Mouse (Mus musculus) lung, embryonic 16.5 days (tissue): ENCODE data around the gene Lrig1. TPM values are rescaled to one million over a fixed set of nuclear protein-coding genes. Genes with fewer than 3 reads are reported as not detected.
A peak's percentile ranks its signal among the peaks of the same experiment; 100 is the strongest.

ENCODE experiments used
- ATAC-seq: fragments of 200-750 bp; cut with Nextera tagmentation; 2 replicates; pipeline ENCODE4 v1.8.0; 2017; ENCODE audit warnings: low read depth, mild to moderate bottlenecking, moderate library complexity
- H3K27ac ChIP-seq: fragments of 300-500 bp; sonication (generic); 2 replicates; pipeline ENCODE4 v1.5.1; 2014; ENCODE audit warnings: mild to moderate bottlenecking, control low read depth, low read length
- H3K27me3 ChIP-seq: fragments of 300-500 bp; sonication (generic); 2 replicates; pipeline ENCODE4 v1.6.1; 2014; ENCODE audit warnings: low read depth, low read length, mixed read lengths; ENCODE audit not compliant: control insufficient read depth, insufficient read depth
- H3K36me3 ChIP-seq: fragments of 300-500 bp; sonication (generic); 2 replicates; pipeline ENCODE4 v1.6.1; 2014; ENCODE audit warnings: low read length; ENCODE audit not compliant: control insufficient read depth, insufficient read depth
- H3K4me1 ChIP-seq: fragments of 300-500 bp; sonication (generic); replicated peaks from 2 replicates; pipeline ENCODE4 v1.6.1; 2014; ENCODE audit warnings: low read length, mixed read lengths; ENCODE audit not compliant: control insufficient read depth, insufficient read depth
- H3K4me2 ChIP-seq: fragments of 300-500 bp; sonication (generic); 2 replicates; pipeline ENCODE4 v1.6.1; 2014; ENCODE audit warnings: low read depth, low read length, control low read depth
- H3K4me3 ChIP-seq: fragments of 300-500 bp; sonication (generic); 2 replicates; pipeline ENCODE4 v1.5.1; 2014; ENCODE audit warnings: mild to moderate bottlenecking, low read length, control low read depth
- H3K9ac ChIP-seq: fragments of 300-500 bp; sonication (generic); 2 replicates; pipeline ENCODE4 v1.6.1; 2014; ENCODE audit warnings: low read length, control low read depth
- H3K9me3 ChIP-seq: fragments of 300-500 bp; sonication (generic); 2 replicates; pipeline ENCODE4 v1.6.1; 2016; ENCODE audit warnings: low read length; ENCODE audit not compliant: control insufficient read depth
- WGBS: fragments of 180-500 bp; shearing (Covaris S2); extraction: QIAGEN DNeasy Blood & Tissue Kit; methylation state at CpG from one replicate; pipeline ENCODE4 v1.1.7; 2014; 5-methylcytosine and 5-hydroxymethylcytosine counted together
- polyA plus RNA-seq: library from polyadenylated mRNA; unstranded; fragments of >200 nt; fragmentation: Nextera tagmentation; extraction: Ambion mirVana; gene quantifications from 2 replicates; pipeline ENCODE4 v1.2.1, GENCODE M21; 2015

The Lrig1 gene
- polyA plus RNA-seq, 1 experiment from 2014 or later, result 7.7 TPM

DNA sequence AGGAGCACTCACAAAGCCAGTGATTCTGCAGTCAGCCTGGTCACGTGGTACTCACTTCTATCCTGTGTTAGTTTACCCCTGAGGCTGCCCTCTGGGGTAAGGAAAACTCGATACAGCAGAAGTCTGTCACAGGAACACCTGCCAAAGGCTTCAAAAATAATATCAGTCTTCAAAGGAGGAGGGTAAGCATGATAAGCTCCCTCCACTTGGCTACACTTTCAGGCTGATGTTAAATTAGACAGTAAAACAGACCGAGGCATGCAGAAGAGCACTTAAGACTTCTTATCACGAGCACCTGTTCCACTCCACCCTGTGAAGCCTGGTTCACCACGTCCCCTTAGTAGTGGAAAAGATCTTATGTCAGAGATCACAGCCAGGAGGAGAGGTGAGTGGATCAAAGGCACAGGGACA, 62.9 kb downstream of the Lrig1 start:
- Histone ChIP-seq H3K27me3 (no peaks in the 10 kb centered on the region), H3K4me2 (no peak overlapping the region), H3K9ac (no peak overlapping the region), H3K36me3 (no peaks in the 10 kb centered on the region), H3K27ac (no peak overlapping the region), H3K9me3 (no peaks in the 10 kb centered on the region), H3K4me3 (no peak overlapping the region), H3K4me1 (peaks cover 24% of the 10 kb centered on the region)
- ATAC-seq, result peak; percentile 78
- WGBS, result 36% methylated on average over 5 of the region's 5 CpGs

GRCm38 (mm10) chr6:94635343-94635742, 64.6 kb downstream of the Lrig1 start:
- Histone ChIP-seq H3K27me3 (no peaks in the 10 kb centered on the region), H3K36me3 (no peaks in the 10 kb centered on the region), H3K4me3 (no peak overlapping the region), H3K9ac (no peak overlapping the region), H3K4me1 (peaks cover 32% of the 10 kb centered on the region), H3K4me2 (no peak overlapping the region), H3K9me3 (no peaks in the 10 kb centered on the region), H3K27ac (no peak overlapping the region)
- no peak for ATAC-seq
- 38% methylated on average over 1 of the region's 1 CpGs for WGBS

DNA sequence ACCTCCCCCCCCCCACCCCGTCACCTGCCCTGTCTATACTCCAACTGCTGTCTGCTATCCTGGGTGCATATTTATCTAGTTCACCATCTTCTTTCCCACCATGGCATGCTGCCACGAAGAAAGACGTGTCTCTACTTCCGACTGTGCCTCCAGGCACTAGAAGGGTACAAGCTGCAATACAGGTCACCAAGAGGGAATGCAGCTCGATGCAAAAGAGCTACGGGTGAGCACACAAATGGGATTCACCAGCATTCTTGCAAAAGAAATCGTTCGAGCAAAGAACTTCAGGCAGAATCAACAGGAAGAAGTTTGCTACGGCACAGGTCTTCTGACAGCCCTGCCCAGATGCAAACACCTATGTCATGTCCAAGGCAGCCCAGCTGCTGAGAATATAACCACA, 65.2 kb downstream of the Lrig1 start:
- Histone ChIP-seq H3K4me3 (no peak overlapping the region), H3K4me2 (no peak overlapping the region), H3K36me3 (no peaks in the 10 kb centered on the region), H3K27me3 (no peaks in the 10 kb centered on the region), H3K9me3 (no peaks in the 10 kb centered on the region), H3K4me1 (peaks cover 32% of the 10 kb centered on the region), H3K27ac (no peak overlapping the region), H3K9ac (no peak overlapping the region)
- ATAC-seq, result no peak
- WGBS, result 65% methylated on average over 9 of the region's 9 CpGs

GRCm38 (mm10) chr6:94634274-94634673, 65.7 kb downstream of the Lrig1 start:
- no peak overlapping the region for H3K9ac ChIP-seq
- no peaks in the 10 kb centered on the region for H3K9me3 ChIP-seq
- no peaks in the 10 kb centered on the region for H3K27me3 ChIP-seq
- no peak overlapping the region for H3K4me2 ChIP-seq
- no peak overlapping the region for H3K4me3 ChIP-seq
- H3K36me3 ChIP-seq, result no peaks in the 10 kb centered on the region
- 83% methylated on average over 4 of the region's 4 CpGs for WGBS
- peaks cover 32% of the 10 kb centered on the region for H3K4me1 ChIP-seq
- ATAC-seq, result no peak
- no peak overlapping the region for H3K27ac ChIP-seq

DNA sequence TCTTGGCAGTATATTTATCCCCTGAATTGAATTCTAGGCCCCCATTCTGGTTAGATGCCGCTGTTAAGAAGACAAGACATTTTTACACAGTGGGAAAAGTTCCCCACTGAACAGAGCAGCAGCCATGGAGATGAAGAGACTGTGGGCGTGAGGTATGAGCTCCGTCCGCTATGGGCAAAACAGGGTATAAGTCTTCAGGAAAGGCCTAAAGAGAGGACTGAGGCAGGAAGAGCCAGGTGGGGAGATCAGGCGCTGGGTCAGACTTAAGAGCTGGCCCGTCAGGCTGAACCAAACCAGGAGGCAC, 68.2 kb downstream of the Lrig1 start:
- Histone ChIP-seq H3K36me3 (no peaks in the 10 kb centered on the region), H3K27ac (peak overlapping the region; percentile 73), H3K4me3 (no peak overlapping the region), H3K4me2 (no peak overlapping the region), H3K9ac (no peak overlapping the region), H3K9me3 (no peaks in the 10 kb centered on the region), H3K4me1 (peaks cover 18% of the 10 kb centered on the region), H3K27me3 (no peaks in the 10 kb centered on the region)
- WGBS, result 86% methylated on average over 6 of the region's 6 CpGs
- ATAC-seq, result no peak

DNA sequence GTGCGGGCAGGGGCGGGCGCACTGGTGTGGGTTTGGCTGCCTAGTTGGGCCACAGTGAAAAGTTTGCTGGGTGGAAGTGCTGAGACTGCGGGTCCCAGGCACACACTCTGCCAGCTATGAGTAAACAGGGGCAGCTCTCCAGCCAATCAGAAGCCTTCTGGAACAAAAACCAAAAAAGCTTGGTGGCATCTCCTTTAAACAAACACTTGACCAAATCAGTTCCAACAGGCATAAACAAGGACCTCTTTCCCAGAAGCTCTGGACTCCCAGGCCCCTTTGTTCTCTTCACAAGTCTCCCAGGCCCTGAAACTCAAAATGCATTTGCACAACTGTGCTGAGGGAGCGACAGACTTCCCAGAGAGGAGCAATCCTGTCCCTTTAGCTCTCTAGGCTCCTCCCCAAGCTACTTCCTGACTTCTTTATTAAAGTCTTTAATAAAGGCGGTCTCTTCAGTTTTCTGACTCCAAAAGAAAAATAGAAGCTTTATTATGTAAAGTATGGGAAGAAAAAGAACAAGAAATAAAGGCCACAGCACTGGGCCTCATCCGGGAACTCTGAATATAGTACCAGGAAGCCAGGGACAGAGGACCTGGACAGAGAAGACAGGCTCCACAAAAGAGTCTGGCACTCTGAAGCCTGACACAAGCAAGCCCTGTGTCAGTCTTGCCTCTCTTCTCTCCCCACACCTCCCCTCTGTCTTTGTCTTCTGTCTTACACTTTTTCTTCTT, 68.7 kb downstream of the Lrig1 start:
- WGBS, result 63% methylated on average over 7 of the region's 7 CpGs
- no peaks in the 10 kb centered on the region for H3K9me3 ChIP-seq
- no peak overlapping the region for H3K4me3 ChIP-seq
- H3K27ac ChIP-seq, result peak overlapping the region; percentile 73
- no peaks in the 10 kb centered on the region; the same call in 1 of the 2 replicates for H3K36me3 ChIP-seq
- ATAC-seq, result peak; percentile 77
- H3K9ac ChIP-seq, result no peak overlapping the region
- H3K4me2 ChIP-seq, result no peak overlapping the region
- no peaks in the 10 kb centered on the region for H3K27me3 ChIP-seq
- peaks cover 16% of the 10 kb centered on the region for H3K4me1 ChIP-seq

DNA sequence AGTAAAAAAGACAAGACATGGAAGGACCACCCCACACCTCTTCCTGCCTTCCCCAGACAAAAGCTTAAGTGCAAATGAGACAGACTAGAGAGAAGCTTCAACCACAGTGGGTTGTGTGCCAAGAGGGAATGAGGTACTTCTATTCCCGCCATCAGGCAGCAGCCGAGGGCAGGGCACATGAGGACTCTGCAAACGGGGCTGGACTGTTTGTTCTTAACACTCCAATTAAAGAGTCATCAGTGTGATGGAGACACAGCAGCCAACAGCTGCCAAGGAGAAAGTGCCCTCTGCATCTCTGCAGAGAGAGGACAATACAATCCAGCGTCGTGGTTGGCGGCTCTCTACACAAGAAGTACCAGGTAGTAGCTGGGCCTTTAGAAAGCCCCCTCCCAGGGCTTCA, 71.2 kb downstream of the Lrig1 start:
- Histone ChIP-seq H3K4me1 (peaks cover 9% of the 10 kb centered on the region; the same call in 1 of the 2 replicates), H3K27me3 (no peaks in the 10 kb centered on the region), H3K4me2 (no peak overlapping the region), H3K27ac (no peak overlapping the region), H3K36me3 (peaks cover 4% of the 10 kb centered on the region; the same call in 1 of the 2 replicates), H3K9me3 (no peaks in the 10 kb centered on the region), H3K4me3 (no peak overlapping the region), H3K9ac (no peak overlapping the region)
- 49% methylated on average over 6 of the region's 6 CpGs for WGBS
- ATAC-seq, result no peak

GRCm38 (mm10) chr6:94627714-94628595, 72.0 kb downstream of the Lrig1 start:
- Histone ChIP-seq H3K27ac (no peak overlapping the region), H3K9me3 (no peaks in the 10 kb centered on the region), H3K36me3 (peaks cover 4% of the 10 kb centered on the region; the same call in 1 of the 2 replicates), H3K9ac (no peak overlapping the region), H3K4me3 (no peak overlapping the region), H3K27me3 (no peaks in the 10 kb centered on the region), H3K4me2 (no peak overlapping the region), H3K4me1 (peaks cover 9% of the 10 kb centered on the region; the same call in 1 of the 2 replicates)
- WGBS, result 75% methylated on average over 15 of the region's 15 CpGs
- ATAC-seq, result no peak

DNA sequence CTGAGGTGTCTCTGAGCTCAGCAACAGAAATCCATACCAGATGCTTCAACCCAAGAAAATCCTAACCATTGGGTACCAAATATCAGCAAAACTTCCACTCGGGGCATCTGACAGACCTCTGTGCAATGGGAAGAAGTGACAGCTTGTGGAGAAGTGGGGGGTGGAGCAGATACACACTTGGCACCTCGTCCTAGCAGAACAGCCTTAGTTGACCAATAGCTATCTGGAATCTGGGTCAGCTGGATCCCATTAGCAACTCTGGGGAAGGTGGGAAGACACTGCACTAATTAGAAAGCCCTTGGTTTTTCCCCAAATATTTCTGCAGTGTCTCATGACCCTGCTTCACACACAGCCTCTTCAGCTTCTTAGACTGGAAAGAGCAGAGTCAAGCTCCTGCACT, 73.2 kb downstream of the Lrig1 start:
- H3K4me1 ChIP-seq, result peaks cover 9% of the 10 kb centered on the region; the same call in 1 of the 2 replicates
- WGBS, result 63% methylated on average over 2 of the region's 2 CpGs

More for the DNA sequence above, 73.2 kb downstream of the Lrig1 start:
- no peak overlapping the region for H3K4me3 ChIP-seq
- H3K27ac ChIP-seq, result no peak overlapping the region
- H3K27me3 ChIP-seq, result no peaks in the 10 kb centered on the region
- H3K9me3 ChIP-seq, result no peaks in the 10 kb centered on the region
- no peak for ATAC-seq
- H3K4me2 ChIP-seq, result no peak overlapping the region
- no peak overlapping the region for H3K9ac ChIP-seq
- H3K36me3 ChIP-seq, result peaks cover 7% of the 10 kb centered on the region; the same call in 1 of the 2 replicates
